Mouse (Mus musculus) E14TG2a.4 (cell line): ENCODE results near the gene Zfr2.

Source experiments
- CTCF ChIP-seq: conservative IDR thresholded peaks from 2 replicates; pipeline ENCODE4 v1.5.1; 2014; ENCODE audit warnings: low read length
- NANOG ChIP-seq: IDR thresholded peaks from 2 replicates; pipeline ENCODE4 v1.6.1; 2014; ENCODE audit warnings: borderline replicate concordance, low read length, mixed read lengths
- POU5F1 ChIP-seq: IDR thresholded peaks from 2 replicates; pipeline ENCODE4 v1.6.1; 2014; ENCODE audit warnings: low read length, borderline replicate concordance

DNA sequence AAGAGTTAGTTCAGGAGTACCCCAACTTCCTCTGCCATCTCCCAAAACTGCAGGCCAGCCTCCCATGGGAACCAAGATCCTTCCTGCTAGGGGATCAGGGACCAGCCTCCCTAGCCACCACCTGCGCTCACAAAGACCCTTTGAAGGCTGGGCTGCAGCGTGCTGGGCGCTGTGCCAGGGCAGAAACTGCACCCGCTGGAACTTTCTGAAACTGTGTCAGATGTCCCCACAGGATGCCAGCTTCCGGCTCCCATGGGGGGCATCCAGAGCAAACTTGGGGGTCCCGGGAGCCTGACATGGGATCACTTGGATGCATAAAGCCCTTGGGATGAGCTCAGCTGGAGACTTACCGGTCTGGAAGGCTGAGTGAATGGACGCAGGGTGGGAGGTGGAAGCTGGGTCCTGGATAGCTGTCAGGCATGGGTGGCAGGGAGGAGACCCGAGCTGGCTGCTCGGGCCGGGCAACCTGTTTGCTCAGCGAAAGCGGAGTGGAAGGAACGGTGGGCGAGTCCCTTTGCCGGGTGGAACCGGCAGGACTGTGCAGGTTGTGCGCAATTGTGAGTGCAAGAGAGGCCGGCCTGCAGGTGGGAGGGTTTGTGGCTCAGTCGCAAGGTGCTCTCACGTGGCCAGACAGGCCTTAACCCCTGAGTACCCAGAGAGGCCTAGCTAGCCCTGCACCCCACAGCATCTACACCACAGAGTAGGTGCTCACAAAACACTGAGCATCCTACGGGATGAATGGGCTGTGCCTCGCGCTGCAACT, 57.9 kb downstream of the Zfr2 start:
- no peak for TF ChIP-seq CTCF
- no peak for TF ChIP-seq POU5F1
- no peak for TF ChIP-seq NANOG
